Mouse (Mus musculus): Measurements from ENCODE around the gene Spata20. TPM values are rescaled to one million over a fixed set of nuclear protein-coding genes. Genes with fewer than 3 reads are reported as not detected.

Spata20 gene
- polyA plus RNA-seq, 1 experiment from 2014 or later, result 0.27 TPM

- ATAC-seq (replicated peaks; ENCODE audit: insufficient number of reproducible peaks, low FRiP score, low TSS enrichment, low read depth) (no peak), DNase-seq (ENCODE audit: low spot score) (no peak)
- H3K27ac ChIP-seq (replicated peaks; ENCODE audit: low read depth, low read length), result no peak overlapping the region
- H3K27me3 ChIP-seq (ENCODE audit: control insufficient read depth, insufficient read depth, low read length), result peaks cover 8% of the 10 kb centered on the region
- peaks cover 6% of the 10 kb centered on the region for H3K4me1 ChIP-seq (ENCODE audit: control insufficient read depth, insufficient read depth, low read length)
- no peak overlapping the region for H3K4me2 ChIP-seq (ENCODE audit: low read depth, low read length)
- H3K36me3 ChIP-seq (replicated peaks; ENCODE audit: control insufficient read depth, insufficient read depth, low read depth, low read length), result no peaks in the 10 kb centered on the region
- H3K4me3 ChIP-seq (ENCODE audit: low read depth, low read length), result no peak overlapping the region
- no peak overlapping the region for H3K9ac ChIP-seq (replicated peaks; ENCODE audit: low read length)
- 42% methylated on average over 4 of the region's 4 CpGs for WGBS
- H3K9me3 ChIP-seq (replicated peaks; ENCODE audit: control insufficient read depth, low read length), result no peaks in the 10 kb centered on the region
Observed at GRCm38 (mm10) chr11:94489745-94490144, 3.8 kb upstream of the Spata20 start.

GRCm38 (mm10) chr11:94488767-94489533 lies 3.0 kb upstream of the Spata20 start:
- Histone ChIP-seq H3K4me2 (ENCODE audit: low read depth, low read length) (no peak overlapping the region), H3K4me1 (ENCODE audit: control insufficient read depth, insufficient read depth, low read length) (peaks cover 6% of the 10 kb centered on the region), H3K27ac (replicated peaks; ENCODE audit: low read depth, low read length) (no peak overlapping the region), H3K9me3 (replicated peaks; ENCODE audit: control insufficient read depth, low read length) (no peaks in the 10 kb centered on the region), H3K9ac (replicated peaks; ENCODE audit: low read length) (no peak overlapping the region), H3K36me3 (replicated peaks; ENCODE audit: control insufficient read depth, insufficient read depth, low read depth, low read length) (no peaks in the 10 kb centered on the region), H3K4me3 (ENCODE audit: low read depth, low read length) (no peak overlapping the region), H3K27me3 (ENCODE audit: control insufficient read depth, insufficient read depth, low read length) (peaks cover 8% of the 10 kb centered on the region)
- DNase-seq (ENCODE audit: low spot score), result no peak
- ATAC-seq (replicated peaks; ENCODE audit: insufficient number of reproducible peaks, low FRiP score, low TSS enrichment, low read depth), result no peak
- 91% methylated on average over 11 of the region's 11 CpGs for WGBS

- H3K9me3 ChIP-seq (replicated peaks; ENCODE audit: control insufficient read depth, low read length), result no peaks in the 10 kb centered on the region
- WGBS, result 80% methylated on average over 5 of the region's 5 CpGs
- no peaks in the 10 kb centered on the region for H3K27me3 ChIP-seq (ENCODE audit: control insufficient read depth, insufficient read depth, low read length)
- DNase-seq (ENCODE audit: low spot score) (no peak), ATAC-seq (replicated peaks; ENCODE audit: insufficient number of reproducible peaks, low FRiP score, low TSS enrichment, low read depth) (no peak)
- H3K4me3 ChIP-seq (ENCODE audit: low read depth, low read length), result no peak overlapping the region
- H3K27ac ChIP-seq (replicated peaks; ENCODE audit: low read depth, low read length), result no peak overlapping the region
- no peak overlapping the region for H3K4me2 ChIP-seq (ENCODE audit: low read depth, low read length)
- no peaks in the 10 kb centered on the region for H3K4me1 ChIP-seq (ENCODE audit: control insufficient read depth, insufficient read depth, low read length)
- no peak overlapping the region for H3K9ac ChIP-seq (replicated peaks; ENCODE audit: low read length)
- no peaks in the 10 kb centered on the region for H3K36me3 ChIP-seq (replicated peaks; ENCODE audit: control insufficient read depth, insufficient read depth, low read depth, low read length)
Observed at GRCm38 (mm10) chr11:94485223-94485622, 756 bp downstream of the Spata20 start.

GRCm38 (mm10) chr11:94484636-94485035 lies 1.3 kb downstream of the Spata20 start:
- 85% methylated on average over 9 of the region's 9 CpGs for WGBS
- Histone ChIP-seq H3K4me2 (ENCODE audit: low read depth, low read length) (no peak overlapping the region), H3K36me3 (replicated peaks; ENCODE audit: control insufficient read depth, insufficient read depth, low read depth, low read length) (no peaks in the 10 kb centered on the region), H3K4me1 (ENCODE audit: control insufficient read depth, insufficient read depth, low read length) (no peaks in the 10 kb centered on the region), H3K4me3 (ENCODE audit: low read depth, low read length) (no peak overlapping the region), H3K27ac (replicated peaks; ENCODE audit: low read depth, low read length) (no peak overlapping the region), H3K9me3 (replicated peaks; ENCODE audit: control insufficient read depth, low read length) (no peaks in the 10 kb centered on the region), H3K9ac (replicated peaks; ENCODE audit: low read length) (no peak overlapping the region), H3K27me3 (ENCODE audit: control insufficient read depth, insufficient read depth, low read length) (no peaks in the 10 kb centered on the region)
- no peak for DNase-seq (ENCODE audit: low spot score)
- ATAC-seq (replicated peaks; ENCODE audit: insufficient number of reproducible peaks, low FRiP score, low TSS enrichment, low read depth), result no peak

- no peak overlapping the region for H3K4me2 ChIP-seq (ENCODE audit: low read depth, low read length)
- no peak for ATAC-seq (replicated peaks; ENCODE audit: insufficient number of reproducible peaks, low FRiP score, low TSS enrichment, low read depth)
Observed at GRCm38 (mm10) chr11:94483921-94484320, 2.1 kb downstream of the Spata20 start.

GRCm38 (mm10) chr11:94483436-94483835 lies 2.5 kb downstream of the Spata20 start:
- DNase-seq (ENCODE audit: low spot score), result no peak
- no peak for ATAC-seq (replicated peaks; ENCODE audit: insufficient number of reproducible peaks, low FRiP score, low TSS enrichment, low read depth)
- Histone ChIP-seq H3K4me1 (ENCODE audit: control insufficient read depth, insufficient read depth, low read length) (no peaks in the 10 kb centered on the region), H3K4me3 (ENCODE audit: low read depth, low read length) (no peak overlapping the region), H3K27me3 (ENCODE audit: control insufficient read depth, insufficient read depth, low read length) (no peaks in the 10 kb centered on the region), H3K4me2 (ENCODE audit: low read depth, low read length) (no peak overlapping the region), H3K36me3 (replicated peaks; ENCODE audit: control insufficient read depth, insufficient read depth, low read depth, low read length) (no peaks in the 10 kb centered on the region), H3K27ac (replicated peaks; ENCODE audit: low read depth, low read length) (no peak overlapping the region), H3K9me3 (replicated peaks; ENCODE audit: control insufficient read depth, low read length) (no peaks in the 10 kb centered on the region), H3K9ac (replicated peaks; ENCODE audit: low read length) (no peak overlapping the region)
- 66% methylated on average over 11 of the region's 11 CpGs for WGBS

More at GRCm38 (mm10) chr11:94483921-94484320, 2.1 kb downstream of the Spata20 start:
- Histone ChIP-seq H3K9me3 (replicated peaks; ENCODE audit: control insufficient read depth, low read length) (no peaks in the 10 kb centered on the region), H3K4me1 (ENCODE audit: control insufficient read depth, insufficient read depth, low read length) (no peaks in the 10 kb centered on the region), H3K9ac (replicated peaks; ENCODE audit: low read length) (no peak overlapping the region), H3K4me3 (ENCODE audit: low read depth, low read length) (no peak overlapping the region), H3K27me3 (ENCODE audit: control insufficient read depth, insufficient read depth, low read length) (no peaks in the 10 kb centered on the region), H3K36me3 (replicated peaks; ENCODE audit: control insufficient read depth, insufficient read depth, low read depth, low read length) (no peaks in the 10 kb centered on the region), H3K27ac (replicated peaks; ENCODE audit: low read depth, low read length) (no peak overlapping the region)
- WGBS, result 59% methylated on average over 14 of the region's 14 CpGs
- no peak for DNase-seq (ENCODE audit: low spot score)

- Histone ChIP-seq H3K9me3 (replicated peaks; ENCODE audit: control insufficient read depth, low read length) (no peaks in the 10 kb centered on the region), H3K27ac (replicated peaks; ENCODE audit: low read depth, low read length) (no peak overlapping the region), H3K36me3 (replicated peaks; ENCODE audit: control insufficient read depth, insufficient read depth, low read depth, low read length) (no peaks in the 10 kb centered on the region), H3K4me1 (ENCODE audit: control insufficient read depth, insufficient read depth, low read length) (no peaks in the 10 kb centered on the region), H3K9ac (replicated peaks; ENCODE audit: low read length) (no peak overlapping the region), H3K4me3 (ENCODE audit: low read depth, low read length) (no peak overlapping the region), H3K27me3 (ENCODE audit: control insufficient read depth, insufficient read depth, low read length) (no peaks in the 10 kb centered on the region), H3K4me2 (ENCODE audit: low read depth, low read length) (no peak overlapping the region)
- 86% methylated on average over 11 of the region's 11 CpGs for WGBS
- DNase-seq (ENCODE audit: low spot score) (no peak), ATAC-seq (replicated peaks; ENCODE audit: insufficient number of reproducible peaks, low FRiP score, low TSS enrichment, low read depth) (no peak)
Observed at GRCm38 (mm10) chr11:94482738-94483137, 3.2 kb downstream of the Spata20 start.

- no peaks in the 10 kb centered on the region for H3K9me3 ChIP-seq (replicated peaks; ENCODE audit: control insufficient read depth, low read length)
- H3K9ac ChIP-seq (replicated peaks; ENCODE audit: low read length), result no peak overlapping the region
- ATAC-seq (replicated peaks; ENCODE audit: insufficient number of reproducible peaks, low FRiP score, low TSS enrichment, low read depth) (no peak), DNase-seq (ENCODE audit: low spot score) (no peak)
- no peaks in the 10 kb centered on the region for H3K36me3 ChIP-seq (replicated peaks; ENCODE audit: control insufficient read depth, insufficient read depth, low read depth, low read length)
- WGBS, result 85% methylated on average over 7 of the region's 7 CpGs
- no peak overlapping the region for H3K4me2 ChIP-seq (ENCODE audit: low read depth, low read length)
- H3K4me1 ChIP-seq (ENCODE audit: control insufficient read depth, insufficient read depth, low read length), result no peaks in the 10 kb centered on the region
- H3K27ac ChIP-seq (replicated peaks; ENCODE audit: low read depth, low read length), result no peak overlapping the region
- H3K27me3 ChIP-seq (ENCODE audit: control insufficient read depth, insufficient read depth, low read length), result no peaks in the 10 kb centered on the region
- no peak overlapping the region for H3K4me3 ChIP-seq (ENCODE audit: low read depth, low read length)
Observed at GRCm38 (mm10) chr11:94481963-94482362, 4.0 kb downstream of the Spata20 start.

Measured in embryonic facial prominence, embryonic 11.5 days (tissue).